8 mouse cellular contexts compared by ENCODE assay signal in genomic region chr6:49263081-49263846, GRCm38 (mm10). TPM values are rescaled to one million over a fixed set of nuclear protein-coding genes. Genes with fewer than 3 reads are reported as not detected.
DNase-seq lines count a peak whose midpoint lies in the region; ATAC-seq and TF ChIP-seq lines count a peak whose summit lies in the region.

No protein-coding gene starts in this region.

- H3K79me2 ChIP-seq in liver, adult 2 months (ENCODE audit: control insufficient read depth, insufficient read depth, low read length), result peaks cover 18% of the 10 kb centered on the region; the same call in 1 of the 2 replicates

- no peak for TF ChIP-seq POLR2A in liver, adult 2 months (IDR thresholded peaks at IDR 0.05; ENCODE audit: extremely low read depth, insufficient read depth, low read length)

- no peak for DNase-seq in gastrocnemius, adult 2 months
- no peak for DNase-seq in gastrocnemius, postnatal 25 days
- DNase-seq in cerebellum, adult 9-11 months, result peak; percentile 68
- DNase-seq in frontal cortex, adult 2 months (ENCODE audit: extremely low spot score in 1 of 2, low spot score in 1 of 2), result peak; percentile 7 to 31
- peak; percentile 42 for DNase-seq in liver, adult 2 months (ENCODE audit: extremely low read depth, low read depth, low spot score)
- peak; percentile 36 to 57 for DNase-seq in spleen, adult 18-20 months

- H3K27ac ChIP-seq in gastrocnemius, adult 2 months, result peak overlapping the region; percentile 98
- H3K27ac ChIP-seq in intestine, embryonic 15.5 days, result peak overlapping the region; percentile 98
- peak overlapping the region; percentile 72 for H3K27ac ChIP-seq in liver, adult 2 months (replicated peaks; ENCODE audit: insufficient read depth, low read depth, low read length)
- H3K27ac ChIP-seq in midbrain, embryonic 15.5 days, result peak overlapping the region; percentile 99

- intact Hi-C loops in gastrocnemius, adult 2 months (cut with DNase I), result loop anchor here (5.0 kb wide), 3 partner anchors 36 to 1909 kb away; partner anchors contain the start of gene Malsu1

- no peak; the same call in 1 of the 2 replicates for TF ChIP-seq CTCF in gastrocnemius, adult 2 months (IDR thresholded peaks at IDR 0.05)
- TF ChIP-seq CTCF in liver, adult 2 months (IDR thresholded peaks at IDR 0.05; ENCODE audit: low read depth, low read length), result no peak

- peak overlapping the region; percentile 61 for H3K4me2 ChIP-seq in intestine, embryonic 15.5 days (replicated peaks)
- H3K4me2 ChIP-seq in midbrain, embryonic 15.5 days, result peak overlapping the region; percentile 75

- H3K27me3 ChIP-seq in intestine, embryonic 15.5 days (replicated peaks), result no peaks in the 10 kb centered on the region
- no peaks in the 10 kb centered on the region for H3K27me3 ChIP-seq in liver, adult 2 months (ENCODE audit: control insufficient read depth, insufficient read depth, low read length)
- H3K27me3 ChIP-seq in midbrain, embryonic 15.5 days (replicated peaks), result no peaks in the 10 kb centered on the region

- peaks cover 19% of the 10 kb centered on the region; the same call in 1 of the 2 replicates for H3K4me1 ChIP-seq in intestine, embryonic 15.5 days (replicated peaks)
- H3K4me1 ChIP-seq in liver, adult 2 months (ENCODE audit: control insufficient read depth, insufficient read depth, low read length), result peaks cover 4% of the 10 kb centered on the region
- peaks cover 26% of the 10 kb centered on the region for H3K4me1 ChIP-seq in midbrain, embryonic 15.5 days

- under 1% methylated on average over 70 of the region's 71 CpGs for WGBS in intestine, embryonic 15.5 days
- under 1% methylated on average over 65 of the region's 71 CpGs for WGBS in liver, adult 2 months
- under 1% methylated on average over 60 of the region's 71 CpGs for WGBS in midbrain, embryonic 15.5 days

- H3K9ac ChIP-seq in intestine, embryonic 15.5 days, result peak overlapping the region; percentile 100
- H3K9ac ChIP-seq in liver, adult 2 months (ENCODE audit: low read depth, low read length), result peak overlapping the region; percentile 94
- peak overlapping the region; percentile 100 for H3K9ac ChIP-seq in midbrain, embryonic 15.5 days

- H3K4me3 ChIP-seq in gastrocnemius, adult 2 months, result peak overlapping the region; percentile 81
- H3K4me3 ChIP-seq in intestine, embryonic 15.5 days (replicated peaks), result peak overlapping the region; percentile 82
- peak overlapping the region; percentile 78 for H3K4me3 ChIP-seq in liver, adult 2 months (ENCODE audit: insufficient read depth, low read depth, low read length)
- peak overlapping the region; percentile 100 for H3K4me3 ChIP-seq in midbrain, embryonic 15.5 days

- no peaks in the 10 kb centered on the region for H3K9me3 ChIP-seq in intestine, embryonic 15.5 days
- H3K9me3 ChIP-seq in midbrain, embryonic 15.5 days, result no peaks in the 10 kb centered on the region

- ATAC-seq in intestine, embryonic 15.5 days, result peak; percentile 81
- peak; percentile 86 for ATAC-seq in midbrain, embryonic 15.5 days (replicated peaks)

- no peaks in the 10 kb centered on the region for H3K36me3 ChIP-seq in intestine, embryonic 15.5 days
- H3K36me3 ChIP-seq in liver, adult 2 months (ENCODE audit: control insufficient read depth, insufficient read depth, low read length), result no peaks in the 10 kb centered on the region
- no peaks in the 10 kb centered on the region for H3K36me3 ChIP-seq in midbrain, embryonic 15.5 days (replicated peaks)

RNA-seq across cellular contexts. Expression of gene Tra2a, which starts 0.6 kb away (rescaled TPM):
- total RNA-seq in gastrocnemius, adult 2 months (2021), result 10 to 100 TPM; 15.0 to 30.8 TPM
- 10 to 100 TPM; 15.8 to 18.6 TPM for total RNA-seq in gastrocnemius, postnatal 25 days (2021)
- 122 and 139 TPM in 2 replicates for polyA plus RNA-seq in frontal cortex, adult 2 months (2012; rRNA removed)
- polyA plus RNA-seq in intestine, embryonic 15.5 days (2015; fragmentation: Nextera tagmentation; extraction: Ambion mirVana), result 81.4 and 82.9 TPM in 2 replicates
- 19.3 and 20.5 TPM in 2 replicates for total RNA-seq in liver, adult 2 months (2014; rRNA removed)
- polyA plus RNA-seq in liver, adult 2 months (2012; rRNA removed), result 7.8 and 9.8 TPM in 2 replicates
- 123 and 128 TPM in 2 replicates for polyA plus RNA-seq in midbrain, embryonic 15.5 days (2015; fragmentation: Nextera tagmentation; extraction: Ambion mirVana)

RNA-seq across cellular contexts. Expression of gene Igf2bp3, which starts 48.5 kb away (rescaled TPM):
- total RNA-seq in gastrocnemius, adult 2 months (2021), result under 1 TPM; 0.06 to 0.13 TPM
- under 1 TPM; 0.15 to 0.29 TPM for total RNA-seq in gastrocnemius, postnatal 25 days (2021)
- polyA plus RNA-seq in frontal cortex, adult 2 months (2012; rRNA removed), result 0.06 and 0.13 TPM in 2 replicates
- polyA plus RNA-seq in intestine, embryonic 15.5 days (2015; fragmentation: Nextera tagmentation; extraction: Ambion mirVana), result 83.1 and 96.8 TPM in 2 replicates
- 0.27 and 0.46 TPM in 2 replicates for total RNA-seq in liver, adult 2 months (2014; rRNA removed)
- 0.05 and 0.21 TPM in 2 replicates for polyA plus RNA-seq in liver, adult 2 months (2012; rRNA removed)
- 25.2 and 26.9 TPM in 2 replicates for polyA plus RNA-seq in midbrain, embryonic 15.5 days (2015; fragmentation: Nextera tagmentation; extraction: Ambion mirVana)

RNA-seq across cellular contexts. Expression of gene Ccdc126, which starts 55.8 kb away (rescaled TPM):
- 1 to 10 TPM; 1.9 to 2.4 TPM for total RNA-seq in gastrocnemius, adult 2 months (2021)
- total RNA-seq in gastrocnemius, postnatal 25 days (2021), result 1 to 10 TPM; 1.8 to 2.0 TPM
- 11.3 and 12.0 TPM in 2 replicates for polyA plus RNA-seq in frontal cortex, adult 2 months (2012; rRNA removed)
- 10.0 and 11.9 TPM in 2 replicates for polyA plus RNA-seq in intestine, embryonic 15.5 days (2015; fragmentation: Nextera tagmentation; extraction: Ambion mirVana)
- total RNA-seq in liver, adult 2 months (2014; rRNA removed), result 1.2 and 1.8 TPM in 2 replicates
- polyA plus RNA-seq in liver, adult 2 months (2012; rRNA removed), result 0.84 and 0.87 TPM in 2 replicates
- 8.5 and 9.6 TPM in 2 replicates for polyA plus RNA-seq in midbrain, embryonic 15.5 days (2015; fragmentation: Nextera tagmentation; extraction: Ambion mirVana)

Comparison
In these comparisons a context has a peak if more than half of its experiments do, and no peak if none do; other contexts are left out.
1. DNase-seq: peak in cerebellum, adult 9-11 months (single experiment), frontal cortex, adult 2 months (2 of 2), liver, adult 2 months (single experiment) and spleen, adult 18-20 months (2 of 2); none in gastrocnemius, adult 2 months (single experiment) and gastrocnemius, postnatal 25 days (single experiment).
2. RNA of gene Igf2bp3, which starts 48.5 kb away (polyA plus RNA-seq): 83.1 to 96.8 TPM in intestine, embryonic 15.5 days and 25.2 to 26.9 TPM in midbrain, embryonic 15.5 days; 0.05 to 0.21 TPM in liver, adult 2 months and 0.06 to 0.13 TPM in frontal cortex, adult 2 months; every median in the first group is over 10 times any median in the second.
3. Peak in every context shown above with its lines, with median percentiles within 50 percentile points of each other: H3K27ac ChIP-seq, H3K4me3 ChIP-seq and H3K9ac ChIP-seq.